Mouse (Mus musculus) testis, postnatal 10 days (tissue): ENCODE results near the gene Hyal3.

ENCODE experiments used
- DNase-seq: peaks from one replicate; pipeline ENCODE4 v3.0.0; 2021; ENCODE audit warnings: low spot score

Hyal3 gene

DNA sequence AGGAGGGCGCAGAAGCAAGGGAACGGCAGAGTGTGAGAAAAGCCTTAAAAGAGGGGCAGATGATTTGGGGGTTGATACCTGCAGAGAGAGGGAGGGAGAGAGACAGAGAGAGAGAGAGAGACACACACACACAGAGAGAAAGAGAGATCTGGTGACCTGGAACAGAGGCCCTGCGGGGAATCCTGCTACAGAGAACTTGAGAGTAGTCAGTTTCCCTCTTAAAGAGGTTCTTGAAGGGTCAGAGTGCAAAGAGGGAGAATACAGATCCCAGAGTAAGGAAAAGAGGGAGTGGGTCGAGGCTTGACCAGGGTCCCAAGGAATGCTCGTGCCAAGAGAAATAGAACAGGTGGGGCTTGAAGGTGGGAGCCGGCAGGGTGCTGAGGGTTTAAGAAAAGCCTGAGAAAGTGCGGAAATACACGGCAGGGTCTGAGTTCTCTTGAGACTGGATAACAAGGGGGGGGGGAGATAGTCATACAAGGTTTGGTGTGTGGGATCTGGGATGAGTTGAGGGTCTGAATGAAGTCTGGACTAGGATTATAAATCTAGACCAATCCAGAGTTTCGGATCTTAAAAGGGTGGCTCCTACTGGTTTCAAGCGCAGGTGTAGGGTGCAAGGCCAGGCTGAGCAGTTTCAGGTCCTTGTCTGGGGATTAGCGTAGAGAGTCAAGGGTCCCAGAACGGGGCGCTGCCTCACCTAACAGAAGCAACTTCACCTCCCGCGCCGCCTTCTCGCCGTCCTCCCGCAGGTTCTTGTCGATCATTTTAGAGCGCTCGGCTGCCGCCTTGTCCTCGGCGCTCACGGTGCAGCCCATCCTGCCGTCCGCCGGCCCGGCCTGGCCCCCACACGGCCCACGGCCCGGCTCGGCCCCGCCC is 54.0 kb downstream of the Hyal3 start:
- DNase-seq: no peak

GRCm38 (mm10) chr9:107635279-107636028 is 54.8 kb downstream of the Hyal3 start, which contains the start of gene Gnai2:
Gnai2 (minus strand) TSS chr9:107635367.
- DNase-seq: peak; percentile 97
